Mouse (Mus musculus): ENCODE measurements at regions not wholly inside any gene's neighbourhood (a gene's known extent, or its start where the extent isn't known, plus 50 kb on each side); places are given as distances from the start of the nearest gene placed in this dataset.

- no peak for DNase-seq (ENCODE audit: low spot score in 2 of 2)
These were observed 270.1 kb downstream of the Mid1ip1 start for GRCm38 (mm10) chrX:10984894-10985293.

GRCm38 (mm10) chrX:10991871-10992210, 277.0 kb downstream of the Mid1ip1 start:
- no peak for DNase-seq (ENCODE audit: low spot score in 2 of 2)

GRCm38 (mm10) chrX:10992211-10993004, 277.6 kb downstream of the Mid1ip1 start:
- DNase-seq (ENCODE audit: low spot score in 2 of 2), result no peak

DNA sequence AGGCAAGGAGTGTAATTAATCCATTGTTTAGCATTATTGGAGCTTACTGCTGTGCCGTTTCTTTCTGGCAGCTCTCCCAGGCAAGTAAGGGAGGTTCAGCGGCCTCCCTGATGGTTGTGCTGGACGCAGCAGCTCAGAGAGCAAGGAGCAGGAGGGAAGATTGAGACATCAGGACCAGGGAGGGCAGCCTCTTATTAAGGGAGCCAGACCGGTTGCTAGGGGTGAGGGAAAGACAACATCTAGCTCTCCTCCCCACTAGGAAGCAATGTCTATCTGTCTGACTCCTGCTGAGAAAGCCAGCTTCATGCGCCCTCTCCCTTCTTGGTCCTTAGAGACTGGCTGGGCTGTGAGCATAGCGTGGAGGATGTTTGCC, 278.2 kb downstream of the Mid1ip1 start:
- no peak for DNase-seq (ENCODE audit: low spot score in 2 of 2)

DNA sequence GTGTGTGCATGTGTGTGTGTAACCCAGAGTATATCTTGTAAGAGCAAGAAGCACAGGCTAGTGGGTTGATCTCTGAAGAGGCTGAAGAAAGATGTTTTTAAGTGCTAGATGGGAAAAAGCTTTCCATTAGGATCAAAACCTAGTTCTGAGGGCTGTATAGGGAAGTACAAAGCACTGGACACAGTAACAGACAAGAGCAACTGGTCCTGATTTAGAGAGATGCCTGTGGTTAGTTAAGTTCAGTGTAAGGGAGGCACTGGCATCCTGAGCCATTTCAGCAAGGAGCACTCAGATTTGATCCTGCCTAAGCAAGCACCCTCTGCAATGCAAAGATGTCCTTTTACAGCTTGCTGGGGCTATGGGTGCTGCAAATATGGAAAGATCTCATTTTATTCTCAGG, 280.1 kb downstream of the Mid1ip1 start:
- DNase-seq (ENCODE audit: low spot score in 2 of 2), result no peak

DNA sequence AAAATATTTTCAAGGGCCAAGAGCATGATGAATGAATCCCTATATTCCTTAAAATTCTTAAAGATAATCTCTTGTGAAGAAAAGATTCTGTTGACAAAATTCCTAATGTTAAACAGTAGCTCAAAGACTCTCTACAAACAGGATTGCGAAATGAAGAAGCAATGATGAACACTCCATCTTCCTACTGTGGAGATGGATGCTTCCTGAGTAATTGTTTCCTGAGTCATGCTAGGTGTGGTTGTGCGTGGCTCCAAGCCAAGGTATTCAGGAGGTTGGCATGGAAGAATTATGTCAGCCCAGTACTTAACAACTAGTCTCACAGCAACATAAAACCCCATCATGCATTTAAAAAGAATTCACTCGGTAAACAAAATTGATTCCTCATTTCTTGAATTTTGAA, 286.4 kb downstream of the Mid1ip1 start:
- DNase-seq (ENCODE audit: low spot score in 2 of 2), result no peak

DNA sequence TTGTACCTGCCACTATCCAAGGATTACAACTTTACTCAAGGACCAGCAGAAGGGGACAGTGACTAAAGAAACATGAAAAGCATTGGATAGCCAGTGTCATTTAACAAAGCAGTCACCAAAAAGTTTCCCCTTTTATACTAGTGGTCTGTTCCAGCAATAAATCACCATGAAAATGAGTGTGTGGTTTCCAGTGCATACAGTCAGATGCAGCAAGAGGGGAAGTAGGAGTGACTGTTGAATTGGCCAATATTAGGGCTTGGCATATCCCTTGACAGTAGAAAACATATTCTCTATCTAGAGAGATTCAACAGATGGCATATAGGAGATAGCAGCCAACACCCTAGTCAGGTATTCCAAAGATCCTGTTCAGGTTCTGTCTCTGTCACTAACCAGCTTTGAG, 259.8 kb upstream of the H2al1a start:
- DNase-seq (ENCODE audit: low spot score in 2 of 2), result no peak

- no peak for DNase-seq (ENCODE audit: low spot score in 2 of 2)
These were observed 252.3 kb upstream of the H2al1a start for GRCm38 (mm10) chrX:11046769-11047168.

- no peak for DNase-seq (ENCODE audit: low spot score in 2 of 2)
These were observed 216.9 kb upstream of the H2al1a start for GRCm38 (mm10) chrX:11082171-11082570.

- DNase-seq (ENCODE audit: low spot score in 2 of 2), result no peak
These were observed 216.2 kb upstream of the H2al1a start for GRCm38 (mm10) chrX:11082845-11083244.

- DNase-seq (ENCODE audit: low spot score in 2 of 2), result no peak
These were observed 212.6 kb upstream of the H2al1a start for GRCm38 (mm10) chrX:11086257-11087072.

- peak in 1 of 2 experiments; percentile 43 for DNase-seq (ENCODE audit: low spot score in 2 of 2)
These were observed 211.1 kb upstream of the H2al1a start for GRCm38 (mm10) chrX:11087913-11088312.

- no peak for DNase-seq (ENCODE audit: low spot score in 2 of 2)
These were observed 210.6 kb upstream of the H2al1a start for GRCm38 (mm10) chrX:11088506-11088905.

GRCm38 (mm10) chrX:11090432-11090831, 208.6 kb upstream of the H2al1a start:
- peak in 1 of 2 experiments; percentile 45 for DNase-seq (ENCODE audit: low spot score in 2 of 2)

- DNase-seq (ENCODE audit: low spot score in 2 of 2), result no peak
These were observed 201.3 kb upstream of the H2al1a start for GRCm38 (mm10) chrX:11097581-11098254.

DNA sequence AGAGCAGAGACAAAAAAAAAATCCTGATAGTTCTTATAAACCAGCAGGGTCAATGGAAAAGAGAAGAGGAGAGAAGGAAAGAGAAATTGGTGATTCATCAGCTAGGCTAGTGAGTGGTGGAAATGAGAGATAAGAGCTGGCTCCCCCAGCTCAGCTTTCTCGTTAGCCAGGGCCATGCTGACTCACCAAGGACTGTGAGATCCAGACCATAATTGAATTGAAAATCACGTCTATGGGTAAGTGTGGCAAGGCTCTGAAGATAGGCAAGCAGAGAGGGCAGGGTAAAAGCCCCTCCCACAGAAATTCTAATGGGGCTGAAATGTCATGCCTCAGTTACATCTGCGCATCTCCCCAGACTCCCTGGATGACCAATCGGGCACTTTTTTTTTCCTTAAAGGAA, 200.7 kb upstream of the H2al1a start:
- DNase-seq (ENCODE audit: low spot score in 2 of 2), result no peak

GRCm38 (mm10) chrX:11099146-11100087, 199.6 kb upstream of the H2al1a start:
- DNase-seq (ENCODE audit: low spot score in 2 of 2), result no peak

DNA sequence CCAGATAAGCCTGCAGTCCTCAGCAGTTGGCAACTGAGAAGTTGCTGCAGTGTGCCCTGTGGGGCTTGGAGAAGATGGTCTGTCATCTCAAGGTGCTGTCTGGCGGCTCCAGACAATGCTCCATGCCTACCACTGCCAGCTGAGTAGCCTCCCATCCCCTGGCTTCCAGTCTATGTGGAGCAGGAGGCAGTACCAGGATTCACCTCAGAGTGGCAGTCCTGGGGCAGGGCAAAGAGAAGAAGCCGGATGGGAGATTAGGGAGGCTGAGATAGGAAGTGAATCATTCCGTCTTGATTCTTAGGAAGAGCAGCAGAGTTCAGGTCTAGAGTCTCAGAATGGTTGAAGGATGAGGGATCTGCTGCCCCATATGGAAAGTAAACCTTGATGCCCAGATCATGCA, 198.1 kb upstream of the H2al1a start:
- no peak for DNase-seq (ENCODE audit: low spot score in 2 of 2)

GRCm38 (mm10) chrX:11131253-11131652, 167.8 kb upstream of the H2al1a start:
- no peak for DNase-seq (ENCODE audit: low spot score in 2 of 2)

- DNase-seq (ENCODE audit: low spot score in 2 of 2), result no peak
These were observed 159.1 kb upstream of the H2al1a start for GRCm38 (mm10) chrX:11139971-11140421.

- DNase-seq (ENCODE audit: low spot score in 2 of 2), result peak in 1 of 2 experiments; percentile 11
These were observed 157.8 kb upstream of the H2al1a start for GRCm38 (mm10) chrX:11141294-11141693.

All from spleen, postnatal 10 days (tissue).